Mouse (Mus musculus) testis, adult 10 weeks (tissue): ENCODE data around the gene Matk. TPM values are rescaled to one million over a fixed set of nuclear protein-coding genes. Genes with fewer than 3 reads are reported as not detected.

ENCODE experiments used
- polyA plus RNA-seq: library from polyadenylated mRNA; stranded (reverse); fragments of 350-450 nt; fragmentation: Illumina TruSeq; extraction: RNeasy Lipid Tissue Mini Kit (QIAGEN cat#74804); gene quantifications from one replicate; pipeline ENCODE4 v1.2.3, GENCODE M21; 2014; ENCODE audit warnings: low read depth, low replicate concordance

Gene Matk
- not detected for polyA plus RNA-seq

DNA sequence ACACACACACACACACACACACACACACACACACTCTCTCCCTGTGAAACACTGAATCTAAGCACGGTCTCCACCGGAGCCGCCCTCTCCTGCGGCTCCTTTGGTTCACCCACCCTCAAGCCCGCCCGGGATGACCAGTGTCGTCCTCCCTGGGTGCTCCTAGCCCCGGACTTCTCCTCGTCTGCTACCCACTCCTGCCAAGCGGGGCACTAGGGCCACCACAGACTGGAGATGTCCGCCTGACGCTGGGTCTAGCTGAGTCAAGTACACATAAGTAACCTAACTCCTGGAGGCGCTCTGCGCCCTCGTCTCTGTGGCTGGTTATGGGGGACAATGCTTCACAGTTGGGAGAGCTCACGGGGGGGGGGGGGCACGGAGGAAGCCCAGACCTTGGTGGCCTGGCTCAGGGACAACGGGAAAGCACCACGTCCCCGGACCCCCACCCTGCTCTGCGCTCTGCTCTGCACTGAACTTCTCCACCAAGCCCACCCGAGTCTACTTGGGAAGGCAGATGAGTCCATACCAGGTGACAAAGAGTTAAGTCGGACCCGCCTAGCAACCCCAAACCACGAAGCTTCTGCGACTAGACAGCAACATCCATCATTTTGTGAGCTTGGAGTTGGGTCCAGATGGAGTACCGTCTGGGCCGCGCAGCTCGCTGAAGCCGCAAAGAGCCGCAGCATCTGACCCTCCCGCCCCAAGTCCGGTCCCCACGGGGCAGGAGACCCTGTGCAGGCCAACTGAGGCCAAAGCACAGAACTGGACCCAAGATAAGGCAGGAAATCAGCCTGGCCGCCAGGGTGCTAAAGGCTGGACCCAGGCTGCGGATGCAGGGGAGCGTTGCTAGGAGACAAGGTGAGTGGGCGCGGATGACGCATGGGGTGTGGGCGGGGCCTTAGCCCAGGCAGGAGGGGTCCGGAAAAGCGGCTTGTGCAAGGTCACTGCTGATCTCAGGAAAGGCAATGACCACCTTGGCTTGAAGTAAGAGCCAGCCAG lies at the start of gene Matk:
TSS of gene Matk (plus strand) at position 512 of the 996 bp plus-strand sequence.

DNA sequence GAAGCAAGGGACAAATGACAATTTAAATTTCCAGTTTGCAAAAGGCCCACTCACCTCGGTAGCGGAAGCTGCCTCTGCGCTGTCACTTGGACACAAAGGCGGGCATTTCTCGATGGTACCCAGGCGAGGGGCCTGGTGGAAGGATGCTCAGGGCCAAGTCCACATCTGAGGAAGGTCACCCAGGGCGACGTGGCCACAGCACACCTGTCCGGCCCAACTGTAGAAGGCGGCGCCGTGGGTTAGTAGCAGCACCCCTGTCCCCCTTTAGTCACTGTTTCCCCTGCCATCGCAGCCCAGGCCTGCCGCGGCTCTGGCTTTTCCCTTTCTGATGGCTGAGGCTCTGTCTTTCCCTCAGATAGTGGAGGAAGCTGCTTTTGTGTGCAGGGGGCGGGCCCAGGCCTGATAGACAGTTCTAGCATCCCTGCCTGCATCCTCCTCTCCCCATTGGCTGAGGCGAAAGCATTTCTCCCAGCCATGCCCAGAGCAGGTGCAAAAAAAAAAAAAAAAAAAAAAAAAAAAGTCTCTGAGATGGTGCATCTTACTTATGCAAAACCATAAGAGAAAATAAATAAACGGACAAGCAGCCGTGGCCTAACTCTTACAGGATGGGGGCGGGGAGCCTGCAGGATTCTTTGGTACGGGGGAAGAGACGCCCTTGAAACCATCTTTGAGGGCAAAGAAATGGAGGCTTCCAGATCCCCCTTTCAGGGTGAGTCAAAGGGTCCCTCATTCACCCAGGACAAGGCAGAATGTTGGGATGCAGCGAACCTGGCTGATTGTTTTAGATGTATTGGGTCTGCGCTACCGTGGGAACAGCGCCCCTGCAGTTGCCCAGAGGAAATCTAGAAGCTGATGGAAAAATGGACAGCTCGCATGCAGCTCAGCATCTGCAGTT lies 22.1 kb upstream of the Matk start, which contains the start of gene Atcay:
TSS of gene Atcay (minus strand) at position 396 of the 895 bp plus-strand sequence.

DNA sequence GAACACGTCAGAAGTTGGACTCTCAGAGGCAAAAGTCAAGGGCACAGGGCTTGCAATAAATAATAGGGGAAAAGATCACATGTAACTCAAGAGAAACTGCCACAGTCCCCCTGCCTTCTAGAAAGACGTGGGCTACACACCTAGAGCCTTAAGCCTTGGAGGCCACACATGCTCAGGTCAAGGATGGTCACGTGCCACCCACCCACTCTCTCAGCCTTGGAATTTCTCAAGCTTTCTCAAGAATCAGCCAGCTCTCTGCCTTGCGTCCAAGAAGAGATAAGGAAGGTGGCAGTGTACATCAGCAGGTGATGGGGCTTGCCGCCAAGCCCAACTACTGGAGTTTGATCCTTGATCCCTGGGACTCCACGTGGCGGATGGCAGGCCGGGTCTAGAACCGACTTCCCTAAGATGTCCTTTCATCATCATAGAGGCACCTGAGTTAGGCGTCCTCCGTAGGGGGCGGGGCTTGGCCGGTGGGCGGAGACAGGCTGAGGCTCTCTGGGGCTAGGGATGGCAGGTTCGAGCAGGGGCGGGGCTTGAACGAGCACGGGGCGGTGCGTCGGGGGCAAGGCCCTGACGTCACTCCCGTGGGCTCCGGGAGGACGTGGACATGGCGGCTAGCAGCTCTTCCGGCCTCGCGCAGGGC lies 20.0 kb upstream of the Matk start, which contains the start of gene Zfr2:
TSS of gene Zfr2 (plus strand) at position 576 of the 646 bp plus-strand sequence.

DNA sequence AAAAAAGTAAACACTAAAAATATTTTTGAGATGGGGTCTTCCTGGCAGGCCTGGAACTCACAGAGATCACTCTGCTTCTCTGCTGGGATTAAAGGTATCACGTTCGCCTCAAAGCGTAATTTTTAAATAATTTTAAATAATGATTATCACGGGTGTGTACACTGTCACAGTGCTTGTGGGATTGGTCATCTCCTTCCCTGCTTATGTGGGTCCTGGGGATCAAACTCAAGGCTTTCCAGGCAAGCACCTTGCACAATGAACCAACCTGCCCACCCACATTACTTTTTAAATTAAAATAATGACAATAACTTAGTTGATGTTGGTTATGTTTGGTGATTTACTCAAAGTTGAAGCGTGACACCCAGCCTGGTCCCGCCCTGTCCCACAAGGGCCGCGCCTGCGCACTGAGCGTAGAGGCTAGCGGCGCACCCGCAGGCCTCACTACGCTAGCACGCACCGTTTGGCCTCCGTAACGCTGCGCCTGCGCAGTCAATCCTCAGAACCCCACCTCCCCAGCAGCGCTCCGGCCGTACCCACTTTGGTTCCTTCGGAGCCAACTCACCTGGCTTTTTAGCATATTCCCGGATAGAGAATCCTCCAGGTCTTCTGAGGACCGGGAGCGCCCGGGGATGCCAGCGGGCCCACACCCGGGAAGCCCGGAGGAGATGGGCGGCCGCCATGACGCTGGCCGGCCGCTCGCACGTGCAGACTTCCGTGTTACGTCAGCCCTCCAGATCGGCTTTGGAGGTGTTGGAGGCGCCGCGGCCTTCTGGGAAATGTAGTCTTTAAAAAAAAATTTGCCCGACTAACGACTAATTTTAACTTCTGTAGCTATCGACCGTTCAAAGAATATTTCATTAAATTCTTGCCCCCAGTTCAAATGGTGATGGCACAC lies 13.7 kb downstream of the Matk start, which contains the start of the genes Mrpl54 and Apba3:
TSS of gene Mrpl54 (minus strand) at position 724 of the 895 bp plus-strand sequence.
TSS of gene Apba3 (plus strand) at position 750 of the 895 bp plus-strand sequence.

DNA sequence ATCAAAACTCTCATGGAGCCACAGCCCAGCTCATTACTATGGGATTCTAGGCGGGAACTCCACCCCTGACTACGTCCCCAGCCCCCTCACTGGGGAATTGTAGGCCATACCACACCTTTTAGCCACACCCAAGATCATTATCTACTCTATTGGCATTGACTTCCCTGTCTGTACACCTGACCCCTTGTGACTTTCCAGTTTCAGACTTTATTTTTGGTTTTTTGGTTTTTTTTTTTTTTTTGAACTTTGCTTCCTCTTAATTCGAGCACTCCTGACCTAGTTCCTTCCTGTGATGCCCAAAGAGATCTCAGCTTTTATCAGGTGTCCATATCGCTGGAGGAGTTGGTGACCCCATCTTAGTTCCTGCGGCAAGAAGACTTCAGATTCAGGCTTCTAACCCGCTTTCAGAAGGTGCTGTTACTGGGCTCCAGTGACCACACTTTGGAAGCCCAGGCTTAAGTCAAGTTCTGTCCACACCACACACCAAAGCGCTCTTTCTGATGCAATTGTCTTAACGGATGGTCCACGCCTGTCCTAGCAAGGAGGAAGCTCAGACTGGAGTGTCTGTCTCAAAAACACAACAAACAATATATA lies 38.9 kb downstream of the Matk start, which contains the start of gene Tjp3:
TSS of gene Tjp3 (minus strand) at position 71 of the 594 bp plus-strand sequence.

DNA sequence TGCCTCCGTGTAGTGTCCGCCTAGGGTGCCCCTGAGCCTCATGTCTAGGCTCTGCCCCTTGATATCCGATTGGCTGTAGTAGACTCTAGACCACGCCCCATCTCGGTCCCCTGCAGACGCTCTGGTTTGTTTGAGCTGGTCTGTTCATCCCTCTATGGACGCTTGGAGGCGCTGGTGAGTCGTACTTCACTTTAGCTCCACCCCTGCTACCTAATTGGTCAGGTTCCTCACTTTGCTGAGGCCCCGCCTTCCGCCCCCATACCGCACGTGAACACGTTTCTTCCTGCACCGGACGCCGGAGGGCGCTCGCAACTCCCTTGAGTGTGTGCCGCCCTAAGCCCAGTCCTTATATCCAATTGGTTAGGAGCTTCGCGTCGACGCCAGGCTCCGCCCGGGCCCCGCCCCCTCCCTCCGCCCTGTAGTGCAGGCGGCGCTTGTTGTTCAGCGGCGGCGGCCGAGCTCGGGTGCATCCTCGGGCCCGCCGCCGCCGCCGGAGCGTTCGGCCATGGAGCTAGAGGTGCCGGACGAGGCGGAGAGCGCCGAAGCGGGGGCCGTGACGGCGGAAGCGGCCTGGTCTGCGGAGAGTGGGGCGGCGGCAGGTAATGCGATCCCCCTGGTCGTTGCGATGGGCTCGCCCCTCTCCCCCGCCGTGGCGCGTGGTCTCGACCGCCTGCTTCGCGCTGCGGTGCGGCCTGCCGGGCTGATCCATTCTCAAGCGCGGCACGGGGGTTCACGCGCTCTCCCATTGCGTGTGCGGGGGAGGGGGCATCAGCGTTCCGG lies 40.0 kb downstream of the Matk start, which contains the start of gene Pip5k1c:
TSS of gene Pip5k1c (plus strand) at position 410 of the 780 bp plus-strand sequence.

Other genes with a start within 250 kb of the Matk start
- 0.27 TPM for gene Gng7, start 238.0 kb upstream of the Matk start, polyA plus RNA-seq
- gene Diras1, start 227.3 kb upstream of the Matk start, polyA plus RNA-seq = 0.17 TPM
- 0.71 TPM for gene Slc39a3, start 215.5 kb upstream of the Matk start, polyA plus RNA-seq
- 3.3 TPM for gene Sgta, start 192.8 kb upstream of the Matk start, polyA plus RNA-seq
- gene Thop1, start 182.9 kb upstream of the Matk start, polyA plus RNA-seq = 3.0 TPM
- 0.08 TPM for gene Creb3l3, start 154.1 kb upstream of the Matk start, polyA plus RNA-seq
- gene Map2k2, start 147.0 kb upstream of the Matk start, polyA plus RNA-seq = 3.2 TPM
- gene Zbtb7a, start 117.7 kb upstream of the Matk start, polyA plus RNA-seq = 1.8 TPM
- gene Pias4, start 85.0 kb upstream of the Matk start, polyA plus RNA-seq = 0.78 TPM
- 18.1 TPM for gene Eef2, start 76.3 kb upstream of the Matk start, polyA plus RNA-seq
- not detected for gene Dapk3, start 69.9 kb upstream of the Matk start, polyA plus RNA-seq
- 0.28 TPM for gene 4930442H23Rik, start 69.1 kb upstream of the Matk start, polyA plus RNA-seq
- gene Nmrk2, start 50.9 kb upstream of the Matk start, polyA plus RNA-seq = not detected
- 0.06 TPM for gene Atcay, start 22.1 kb upstream of the Matk start, polyA plus RNA-seq
- gene Zfr2, start 19.8 kb upstream of the Matk start, polyA plus RNA-seq = 0.76 TPM
- gene Mrpl54, start 14.0 kb downstream of the Matk start, polyA plus RNA-seq = 6.4 TPM
- gene Apba3, start 14.0 kb downstream of the Matk start, polyA plus RNA-seq = 4.4 TPM
- gene Tjp3, start 38.6 kb downstream of the Matk start, polyA plus RNA-seq = not detected
- 0.67 TPM for gene Pip5k1c, start 40.0 kb downstream of the Matk start, polyA plus RNA-seq
- gene Cactin, start 68.2 kb downstream of the Matk start, polyA plus RNA-seq = 0.14 TPM
- not detected for gene Tbxa2r, start 75.8 kb downstream of the Matk start, polyA plus RNA-seq
- 0.11 TPM for gene Gipc3, start 90.3 kb downstream of the Matk start, polyA plus RNA-seq
- 2.9 TPM for gene Hmg20b, start 97.5 kb downstream of the Matk start, polyA plus RNA-seq
- 0.90 TPM for gene Mfsd12, start 104.6 kb downstream of the Matk start, polyA plus RNA-seq
- gene 4930404N11Rik, start 112.9 kb downstream of the Matk start, polyA plus RNA-seq = not detected
- gene Fzr1, start 125.6 kb downstream of the Matk start, polyA plus RNA-seq = 1.1 TPM
- gene Dohh, start 131.5 kb downstream of the Matk start, polyA plus RNA-seq = not detected
- gene Gm48551, start 131.5 kb downstream of the Matk start, polyA plus RNA-seq = 0.20 TPM
- not detected for gene Gm48552, start 136.1 kb downstream of the Matk start, polyA plus RNA-seq
- 273 TPM for gene Smim24, start 140.1 kb downstream of the Matk start, polyA plus RNA-seq
- 3.2 TPM for gene Nfic, start 202.7 kb downstream of the Matk start, polyA plus RNA-seq
- 4.3 TPM for gene Celf5, start 229.8 kb downstream of the Matk start, polyA plus RNA-seq
- gene Ncln, start 243.5 kb downstream of the Matk start, polyA plus RNA-seq = not detected
- gene S1pr4, start 247.2 kb downstream of the Matk start, polyA plus RNA-seq = not detected